Mouse (Mus musculus) embryo, embryonic 11 days (tissue): ENCODE measurements around the gene Alx1.

Source experiments
- DNase-seq: peaks from one replicate; pipeline ENCODE4 v3.0.0-alpha.2; 2015

The Alx1 gene

GRCm38 (mm10) chr10:103029730-103030490 lies at the start of gene Alx1:
Gene Alx1, minus strand, starts transcription at chr10:103030215.
- DNase-seq = peak; percentile 45

- no peak for DNase-seq
Measured at GRCm38 (mm10) chr10:103049593-103049992, 19.6 kb upstream of the Alx1 start.

DNA sequence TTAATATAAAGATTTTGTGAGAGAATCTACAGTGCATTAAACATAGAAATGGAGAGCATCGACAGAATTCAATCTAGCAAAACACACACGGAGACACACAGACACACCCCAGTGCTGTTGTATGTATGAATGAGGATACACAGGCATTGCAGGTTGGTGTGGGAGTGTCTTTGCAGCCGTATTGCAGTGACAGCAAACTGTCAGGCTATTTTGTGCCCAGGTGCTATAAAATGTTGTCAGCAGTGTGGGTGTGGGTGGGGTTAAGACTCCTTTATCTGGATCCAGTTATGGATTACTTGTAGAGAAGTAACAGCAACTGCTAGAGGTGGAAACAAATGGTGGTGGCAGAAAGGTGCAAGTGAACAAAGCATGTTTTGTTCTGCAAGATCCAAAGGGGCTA lies 16.6 kb upstream of the Alx1 start:
- no peak for DNase-seq

GRCm38 (mm10) chr10:103045019-103045418 lies 15.0 kb upstream of the Alx1 start:
- DNase-seq = no peak

- peak; percentile 60 for DNase-seq
Measured at GRCm38 (mm10) chr10:103035002-103035640, 5.1 kb upstream of the Alx1 start.

- DNase-seq = no peak
Measured at GRCm38 (mm10) chr10:103030931-103031330, 916 bp upstream of the Alx1 start.

- DNase-seq = peak; percentile 61
Measured at GRCm38 (mm10) chr10:103029132-103029729, 784 bp downstream of the Alx1 start.

DNA sequence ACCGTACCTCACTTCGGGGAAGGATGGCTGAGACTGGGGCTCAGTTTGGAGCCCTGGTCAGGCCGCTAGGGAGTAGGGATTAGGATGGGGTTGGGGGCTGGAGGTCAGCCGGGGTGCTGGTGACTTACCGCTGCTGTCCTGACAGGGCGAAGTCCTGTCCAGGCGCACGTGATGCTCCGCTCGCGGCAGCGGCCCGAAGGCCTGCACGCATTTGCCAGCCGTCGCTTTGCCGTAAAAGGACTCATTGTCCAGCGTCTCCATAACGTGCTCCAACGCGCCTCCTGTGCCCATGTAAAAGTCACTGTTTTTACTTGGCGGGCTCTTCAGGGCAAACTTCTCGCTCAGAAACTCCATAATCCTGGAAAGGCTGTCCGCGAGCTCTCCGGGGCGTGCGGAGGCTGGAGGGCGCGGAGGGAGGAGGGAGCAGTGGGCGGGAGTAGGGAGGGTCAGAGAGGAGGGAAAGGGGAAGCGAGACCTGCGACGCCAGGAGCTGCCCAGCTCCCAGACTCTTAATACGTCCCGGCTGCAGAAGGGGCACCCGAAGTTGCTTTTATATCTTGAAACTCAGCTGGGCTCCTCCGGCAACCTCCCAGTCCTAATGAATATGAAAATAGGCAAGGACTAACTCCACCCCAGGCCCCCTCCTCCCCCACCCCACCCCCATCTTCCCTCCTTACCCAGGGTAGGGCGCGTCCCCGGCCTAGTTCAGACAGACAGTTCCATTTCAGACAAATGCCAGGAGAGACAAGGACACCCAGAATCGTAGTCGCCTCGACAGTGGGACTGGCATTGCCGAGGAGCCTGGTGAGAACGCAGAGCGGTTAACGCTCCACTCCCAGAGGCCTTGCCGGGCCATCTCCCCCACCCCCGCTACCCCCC lies 1.5 kb downstream of the Alx1 start:
- DNase-seq = peak; percentile 81

GRCm38 (mm10) chr10:103027931-103028252 lies 2.1 kb downstream of the Alx1 start:
- peak; percentile 58 for DNase-seq

GRCm38 (mm10) chr10:103027226-103027930 lies 2.6 kb downstream of the Alx1 start:
- DNase-seq = peak; percentile 38

DNA sequence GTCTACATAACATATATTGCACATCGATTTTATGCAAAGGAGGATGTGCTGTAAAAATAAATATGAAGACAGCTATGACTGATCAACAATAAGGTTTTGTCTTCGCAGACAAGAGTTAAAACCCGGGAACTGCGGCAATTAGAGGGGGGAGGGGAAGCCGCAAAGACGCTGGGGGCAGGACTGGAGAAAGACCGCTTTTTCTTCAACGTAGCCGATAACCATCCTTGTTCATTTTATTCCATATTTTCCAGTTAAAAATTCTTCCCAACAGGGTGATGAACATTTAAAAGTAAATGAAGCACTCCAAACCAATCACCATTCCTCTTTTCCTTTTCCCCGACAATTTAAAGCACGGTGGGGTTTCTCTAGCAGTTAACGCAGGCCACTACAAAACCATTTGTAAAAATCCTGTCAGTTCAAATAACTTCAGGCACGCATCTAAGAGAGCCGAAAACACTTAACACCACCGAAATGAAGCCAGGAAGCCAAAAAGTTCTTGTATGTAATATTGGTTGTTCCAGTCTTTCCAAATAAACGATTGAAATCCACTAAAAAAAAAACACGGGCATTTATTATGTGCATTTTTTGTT lies 3.3 kb downstream of the Alx1 start:
- DNase-seq = peak; percentile 71

DNA sequence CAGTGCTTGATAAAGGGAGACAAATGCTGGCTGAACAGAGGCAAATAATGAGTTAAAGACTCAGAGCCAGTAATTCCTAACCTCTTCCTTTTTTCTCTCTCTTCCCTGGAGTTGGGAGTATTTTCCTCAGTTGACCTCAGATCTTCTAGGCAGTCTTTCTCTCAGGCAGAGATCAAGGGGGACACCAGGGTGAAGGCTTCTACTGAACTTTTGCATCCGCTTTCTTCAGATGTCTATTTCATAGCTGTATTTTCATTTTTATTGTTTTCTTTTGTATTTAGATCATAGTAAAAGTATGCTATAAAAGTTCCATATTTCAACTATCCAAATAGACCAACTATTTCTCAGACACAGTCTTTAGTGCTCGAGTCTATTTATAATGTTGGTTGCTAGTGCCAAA lies 27.5 kb downstream of the Alx1 start:
- no peak for DNase-seq

DNA sequence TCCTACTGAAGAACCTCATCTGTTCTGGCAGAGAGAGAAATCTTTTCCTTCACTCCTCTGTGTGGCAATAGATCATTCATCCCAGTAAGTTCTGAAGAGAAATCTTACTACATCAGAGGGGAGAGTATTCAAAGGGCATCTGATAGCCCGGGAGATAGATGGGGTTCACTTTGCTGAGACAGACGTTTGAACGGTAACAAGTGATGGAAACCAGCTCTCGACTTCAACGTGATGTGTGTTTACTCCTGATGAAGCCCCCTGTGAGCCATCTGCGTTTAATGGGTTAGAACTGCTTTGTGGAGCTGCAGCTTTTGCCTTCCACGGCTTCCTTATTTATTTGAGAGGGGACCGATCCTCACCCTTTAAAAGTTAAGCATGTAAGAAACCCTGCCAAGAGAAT lies 29.1 kb downstream of the Alx1 start:
- peak; percentile 39 for DNase-seq

- no peak for DNase-seq
Measured at GRCm38 (mm10) chr10:102999584-102999983, 30.4 kb downstream of the Alx1 start.

- DNase-seq = no peak
Measured at GRCm38 (mm10) chr10:102975106-102975505, 54.9 kb downstream of the Alx1 start.

GRCm38 (mm10) chr10:102959602-102960001 lies 70.4 kb downstream of the Alx1 start:
- no peak for DNase-seq
